Mouse (Mus musculus) liver, adult 10 weeks (tissue): Measurements from ENCODE around the gene Ccdc175. TPM values are rescaled to one million over a fixed set of nuclear protein-coding genes. Genes with fewer than 3 reads are reported as not detected.

Experiments used
- polyA plus RNA-seq: library from polyadenylated mRNA; stranded (reverse); fragments of 350-450 nt; fragmentation: Illumina TruSeq; extraction: RNeasy Lipid Tissue Mini Kit (QIAGEN cat#74804); gene quantifications from one replicate; pipeline ENCODE4 v1.2.3, GENCODE M21; 2014; ENCODE audit warnings: low read depth, low replicate concordance

Ccdc175 gene
- polyA plus RNA-seq, result not detected

DNA sequence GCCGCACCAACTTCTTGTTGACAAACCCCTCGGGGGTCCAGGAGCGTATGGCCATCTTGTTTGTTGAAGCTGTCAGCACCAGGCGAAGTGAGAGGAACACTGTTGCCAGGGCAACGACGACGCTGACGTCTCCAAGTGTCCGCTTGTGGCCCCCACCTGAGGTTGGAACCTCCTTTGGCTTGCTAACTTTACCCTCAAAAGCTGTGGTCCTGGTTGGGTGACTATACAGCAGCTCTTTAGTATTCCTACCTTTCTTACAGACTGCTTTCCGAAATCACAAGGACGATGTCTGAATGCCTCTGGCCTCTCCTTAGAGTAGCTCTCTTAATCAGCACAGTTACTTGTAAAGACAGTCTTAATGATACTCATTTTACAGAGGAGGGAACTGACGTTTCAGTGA lies at the start of gene Ccdc175:
TSS of gene Ccdc175 (minus strand) at position 101 of the 400 bp plus-strand sequence.

DNA sequence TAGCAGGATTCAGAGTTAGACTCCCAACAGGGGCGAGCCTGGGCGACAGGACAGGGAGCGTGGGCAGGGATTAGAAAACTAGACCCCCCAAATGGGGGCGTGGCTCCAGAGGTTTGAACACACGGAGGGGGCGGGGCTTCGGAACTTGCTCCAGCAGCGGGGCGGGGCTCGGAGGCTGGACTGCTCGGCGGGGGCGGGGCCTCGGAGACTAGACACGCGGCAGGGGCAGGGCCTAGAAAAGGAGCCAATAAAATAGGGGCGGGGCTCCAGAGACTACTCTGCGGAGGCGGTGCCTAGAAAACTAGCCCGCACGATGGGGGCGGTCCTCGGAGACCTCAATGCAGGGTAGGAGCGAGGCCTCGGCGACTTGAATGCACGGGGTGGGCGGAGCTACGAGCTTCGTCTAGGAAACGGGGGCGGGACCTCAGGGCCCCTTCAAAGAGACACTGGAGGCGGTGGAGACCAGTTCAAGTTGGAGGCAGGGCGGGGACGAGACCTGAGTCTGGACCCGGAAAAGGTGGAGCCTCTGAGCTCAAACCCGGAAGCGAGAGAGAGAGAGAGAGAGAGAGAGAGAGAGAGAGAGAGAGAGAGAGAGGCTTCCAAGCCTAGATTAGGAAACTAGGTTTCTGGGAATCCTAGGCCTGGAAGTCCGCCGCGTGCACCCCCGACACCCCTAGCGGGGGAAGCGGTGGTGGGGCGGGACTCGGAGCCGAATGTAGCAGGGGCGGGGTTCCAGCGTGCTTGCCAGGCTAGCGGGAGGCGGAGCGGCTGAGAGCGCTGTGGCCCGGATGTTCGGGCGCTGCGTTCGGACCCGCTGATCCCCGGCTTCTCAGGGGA lies 99.3 kb downstream of the Ccdc175 start, which contains the start of the genes L3hypdh and Jkamp:
TSS of gene L3hypdh (minus strand) at position 111 of the 837 bp plus-strand sequence.
TSS of gene Jkamp (plus strand) at position 261 of the 837 bp plus-strand sequence.

DNA sequence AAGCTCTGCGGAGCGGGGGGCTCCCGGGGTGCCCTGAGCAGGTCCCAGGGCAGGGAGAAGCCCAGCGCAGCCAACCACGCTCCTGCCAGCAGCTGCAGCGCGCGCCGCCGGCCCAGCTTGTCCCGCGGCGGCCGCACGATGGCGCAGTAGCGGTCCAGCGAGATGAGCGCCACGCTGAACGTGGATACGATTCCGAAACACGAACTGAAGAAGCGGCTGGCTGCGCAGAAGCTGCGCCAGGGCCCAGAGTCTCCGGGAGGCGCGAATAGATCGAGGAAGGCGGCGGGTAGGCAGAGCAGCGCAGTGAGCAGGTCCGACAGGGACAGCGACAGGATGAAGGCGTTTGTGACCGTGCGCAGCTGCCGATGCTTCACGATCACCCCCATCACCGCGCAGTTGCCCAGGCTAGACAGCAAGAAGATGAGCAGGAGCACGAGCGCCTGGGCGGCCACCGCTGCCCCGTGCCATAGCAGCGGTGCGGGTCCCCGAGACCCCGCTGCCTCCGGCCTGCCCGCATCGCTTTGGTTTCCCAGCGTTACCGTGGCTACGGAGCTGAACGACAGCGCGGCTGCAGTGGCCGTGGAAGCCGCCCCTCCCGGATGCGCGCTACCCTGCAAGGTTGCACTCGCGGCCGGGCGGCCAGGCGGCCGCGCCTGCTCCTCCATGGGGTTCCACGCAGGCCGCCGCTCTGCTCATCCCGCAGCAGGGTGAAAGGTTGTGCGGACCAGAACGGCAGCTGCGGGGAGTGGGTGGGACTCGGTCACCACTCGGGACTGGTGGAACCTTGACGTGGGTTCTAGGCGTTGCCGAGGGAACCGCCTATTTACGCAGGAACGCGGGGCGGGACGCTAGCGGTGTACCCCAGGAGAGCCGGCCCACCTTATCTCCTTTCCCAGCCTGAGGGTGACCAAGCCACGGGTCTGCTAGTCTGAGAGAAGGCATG lies 114.2 kb downstream of the Ccdc175 start, which contains the start of gene Gpr135:
TSS of gene Gpr135 (minus strand) at position 799 of the 943 bp plus-strand sequence.

Other genes starting within 250 kb of the Ccdc175 start
- 1.5 TPM for gene Gpr135, start 113.9 kb downstream of the Ccdc175 start, polyA plus RNA-seq
- 32.8 TPM for gene L3hypdh, start 99.6 kb downstream of the Ccdc175 start, polyA plus RNA-seq
- 23.1 TPM for gene Jkamp, start 99.4 kb downstream of the Ccdc175 start, polyA plus RNA-seq
- gene Rtn1, start 224.0 kb upstream of the Ccdc175 start, polyA plus RNA-seq, result 0.93 TPM